Mouse (Mus musculus) left cerebral cortex, postnatal 4 days (tissue): ENCODE results near the gene Errfi1. TPM values are rescaled to one million over a fixed set of nuclear protein-coding genes. Genes with fewer than 3 reads are reported as not detected.
"Not testable (repeated sequence)": the region's sequence is repeated elsewhere in the genome, so short reads cannot be mapped to it uniquely, and the experiment has no call there.

ENCODE experiments used
- DNase-seq: peaks from one replicate; pipeline ENCODE4 v3.0.0-alpha.2; 2022
- intact Hi-C: fragments of 180-260 bp; cut with DNase I; formaldehyde crosslinking; loops from one replicate; pipeline ENCODE4 v1.15.1; 2025
- total RNA-seq, 2 experiments: library from RNA; stranded (reverse); gene quantifications; 2 replicates each; pipeline ENCODE4 v1.2.3; 2021

The Errfi1 gene
- total RNA-seq, 2 experiments from 2014 or later = 18.1 to 18.8 TPM

- intact Hi-C loops = no loop called here
- no peak for DNase-seq
Observed at GRCm38 (mm10) chr4:150872681-150873080, 19.0 kb downstream of the Errfi1 start.

GRCm38 (mm10) chr4:150874416-150874815 is 20.7 kb downstream of the Errfi1 start:
- DNase-seq, intact Hi-C loops: not testable (repeated sequence)

DNA sequence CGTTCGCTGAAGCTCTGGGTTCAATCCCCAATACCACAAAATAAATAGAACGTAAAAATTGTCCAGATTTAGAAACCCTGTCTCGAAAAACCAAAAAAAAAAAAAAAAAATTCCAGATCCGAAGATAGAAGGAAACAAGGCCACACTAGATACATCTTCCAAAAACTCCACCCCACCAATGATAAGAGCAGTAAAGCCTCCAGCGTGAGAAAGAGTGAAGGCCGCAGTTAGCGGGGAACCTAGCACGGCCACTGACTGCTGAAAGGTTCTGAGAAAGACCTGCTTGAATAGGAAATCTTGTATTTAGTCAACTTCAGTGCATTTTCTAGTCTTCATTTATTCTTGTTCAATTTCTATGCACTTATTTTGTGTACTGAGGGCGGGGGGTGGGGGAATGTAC is 21.7 kb downstream of the Errfi1 start:
- intact Hi-C loops = no loop called here
- no peak for DNase-seq

DNA sequence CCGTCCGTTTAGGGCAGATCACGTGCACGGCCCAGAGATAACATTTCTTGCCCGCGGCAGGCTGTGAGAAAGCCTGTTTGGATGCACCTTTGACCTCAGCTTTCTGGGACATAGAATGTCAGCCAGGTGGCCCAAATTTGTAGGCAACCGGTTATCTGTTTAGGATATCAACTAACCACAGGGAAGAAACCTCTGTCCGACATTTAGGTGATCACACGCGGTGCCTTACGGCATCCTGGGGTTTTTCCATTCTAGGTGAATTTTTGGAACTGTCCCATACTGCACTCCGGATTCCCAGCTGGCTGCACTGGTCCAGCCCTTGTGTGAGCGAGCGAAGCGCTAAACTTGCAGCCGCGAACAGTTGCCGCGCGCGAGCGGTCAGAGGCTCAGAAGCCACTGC is 25.9 kb downstream of the Errfi1 start:
- intact Hi-C loops = no loop called here
- DNase-seq = no peak

DNA sequence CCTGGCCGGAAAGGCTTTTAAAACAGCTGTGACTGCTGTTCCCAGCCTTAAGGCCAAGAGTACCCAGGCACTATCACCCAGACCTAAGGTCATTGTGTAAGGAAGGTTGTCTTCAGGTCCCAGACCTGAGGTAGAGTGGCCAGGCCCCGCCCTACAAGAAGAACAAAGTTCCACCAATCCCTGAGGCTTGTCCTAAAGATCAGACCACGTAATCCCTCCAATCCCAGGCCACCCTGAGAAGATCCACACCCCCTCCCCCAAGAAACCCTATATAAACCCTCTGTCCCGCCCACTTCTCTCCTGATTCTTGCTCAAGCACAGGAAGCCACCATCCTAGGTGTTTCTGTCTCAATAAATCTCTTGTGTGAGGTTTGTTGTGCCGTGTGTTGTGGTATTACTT is 26.6 kb downstream of the Errfi1 start:
- intact Hi-C loops = no loop called here
- DNase-seq = no peak

- DNase-seq = no peak
- intact Hi-C loops = no loop called here
Observed at GRCm38 (mm10) chr4:150882632-150883031, 28.9 kb downstream of the Errfi1 start.

GRCm38 (mm10) chr4:150887903-150888302 is 34.2 kb downstream of the Errfi1 start:
- no peak for DNase-seq
- intact Hi-C loops = no loop called here

DNA sequence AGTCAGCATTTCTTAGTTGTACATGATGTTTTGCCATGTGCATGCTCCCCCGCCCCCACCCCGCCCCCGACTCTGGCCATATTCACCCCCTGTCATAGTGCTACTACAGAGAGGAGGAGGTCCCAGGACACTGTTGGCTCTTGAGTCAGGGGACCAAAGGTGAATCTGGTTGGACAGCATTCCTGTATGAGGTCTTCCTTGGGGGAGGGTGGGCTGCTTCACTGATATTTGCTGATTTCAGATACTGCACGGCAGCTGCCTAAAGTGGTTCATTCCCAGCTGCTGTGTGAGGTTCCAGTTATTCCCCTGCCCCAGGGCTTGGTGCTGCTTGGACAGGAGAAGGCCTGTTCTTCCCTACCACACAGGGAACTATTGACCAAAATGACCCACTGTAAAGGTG is 34.8 kb downstream of the Errfi1 start:
- intact Hi-C loops = no loop called here
- DNase-seq = no peak

DNA sequence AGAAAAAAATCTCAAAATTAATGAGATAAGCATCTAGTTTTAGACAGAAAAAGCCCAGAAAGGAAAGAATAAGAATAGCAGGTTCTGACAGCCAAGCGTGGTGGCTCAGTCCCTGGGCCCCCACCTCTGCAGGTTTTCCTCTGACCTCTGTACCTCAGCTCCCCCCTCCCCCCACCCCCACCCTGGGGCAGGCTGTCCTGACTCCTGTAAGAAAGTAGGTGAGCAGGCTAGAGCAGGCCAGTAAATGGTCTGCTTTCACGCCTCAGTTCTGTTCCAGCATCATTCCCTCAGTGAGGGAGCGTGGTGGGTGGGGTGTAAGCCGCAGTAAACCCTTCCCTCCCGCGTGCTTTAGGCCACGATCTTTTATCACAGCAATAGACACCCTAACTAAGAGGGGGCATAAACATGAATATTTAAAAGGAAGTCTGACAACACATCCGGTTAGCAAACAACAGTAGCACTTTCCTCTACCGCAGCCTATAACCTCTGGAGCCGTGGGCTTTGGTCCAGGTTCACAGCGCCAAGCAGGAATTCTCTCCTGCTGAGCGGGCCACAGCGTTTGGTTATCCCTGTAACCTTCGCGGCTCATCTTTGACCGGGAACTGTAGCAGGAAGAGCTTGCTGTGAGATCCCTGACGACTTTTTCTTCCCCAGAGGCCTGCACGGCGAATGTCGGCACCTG is 35.7 kb downstream of the Errfi1 start:
- DNase-seq = no peak
- intact Hi-C loops = no loop called here

GRCm38 (mm10) chr4:150889955-150890315 is 36.2 kb downstream of the Errfi1 start:
- intact Hi-C loops = no loop called here
- DNase-seq = no peak

DNA sequence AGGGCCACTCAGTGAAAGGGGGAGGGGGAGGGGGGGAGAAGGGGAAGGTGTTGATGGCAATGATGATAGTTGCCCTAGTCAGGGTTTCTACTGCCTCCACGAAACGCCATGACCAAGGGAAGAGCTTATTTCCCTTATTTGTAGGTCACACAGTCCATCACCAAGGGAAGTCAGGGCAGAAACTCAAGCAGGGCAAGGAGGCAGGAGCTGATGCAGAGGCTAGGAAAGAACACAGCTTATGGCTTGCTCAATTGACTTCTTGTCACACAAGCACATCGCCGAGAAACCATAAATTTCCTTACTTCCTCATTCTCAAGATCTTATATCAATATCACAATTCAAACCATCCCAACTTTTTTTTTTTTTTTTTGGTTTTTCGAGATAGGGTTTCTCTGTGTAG is 37.6 kb downstream of the Errfi1 start:
- no peak for DNase-seq
- intact Hi-C loops = no loop called here

GRCm38 (mm10) chr4:150894718-150895501 is 41.2 kb downstream of the Errfi1 start:
- intact Hi-C loops = no loop called here

GRCm38 (mm10) chr4:150896896-150897624 is 43.3 kb downstream of the Errfi1 start:
- intact Hi-C loops = no loop called here
- no peak for DNase-seq

More at GRCm38 (mm10) chr4:150894718-150895501, 41.2 kb downstream of the Errfi1 start:
- no peak for DNase-seq

DNA sequence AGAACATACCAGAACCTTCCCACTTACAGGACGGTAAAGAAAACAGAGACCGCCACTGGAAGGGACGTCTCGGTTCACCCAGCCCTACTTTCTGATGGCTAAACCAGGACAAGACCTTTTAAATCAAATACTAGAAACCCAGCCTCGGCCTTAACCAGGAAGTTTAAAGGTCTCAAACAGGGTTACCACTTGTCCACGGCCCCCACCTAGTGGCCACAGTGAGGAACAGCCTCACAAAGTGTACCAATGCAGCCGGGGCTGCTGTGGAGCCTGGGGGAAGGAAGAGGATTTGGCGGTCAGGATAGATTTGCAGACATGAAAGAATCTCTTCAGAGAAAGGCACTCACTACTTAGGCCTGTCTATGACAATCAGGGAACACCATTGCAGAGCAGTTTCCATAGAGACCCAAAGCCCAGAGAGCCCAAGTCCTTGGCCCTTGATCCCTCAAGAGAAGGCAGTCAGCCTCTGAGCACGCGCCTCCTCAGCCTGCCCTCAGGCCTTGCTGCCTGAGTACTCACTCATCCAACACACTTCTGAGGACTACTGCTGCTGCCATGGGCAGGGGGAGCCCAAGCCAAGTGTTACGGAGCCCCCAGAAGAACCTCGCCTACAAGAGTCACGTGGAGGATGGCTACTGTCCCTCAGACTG is 45.1 kb downstream of the Errfi1 start:
- DNase-seq = peak; percentile 59
- intact Hi-C loops = no loop called here

- intact Hi-C loops = no loop called here
- no peak for DNase-seq
Observed at GRCm38 (mm10) chr4:150900486-150900885, 46.8 kb downstream of the Errfi1 start.

DNA sequence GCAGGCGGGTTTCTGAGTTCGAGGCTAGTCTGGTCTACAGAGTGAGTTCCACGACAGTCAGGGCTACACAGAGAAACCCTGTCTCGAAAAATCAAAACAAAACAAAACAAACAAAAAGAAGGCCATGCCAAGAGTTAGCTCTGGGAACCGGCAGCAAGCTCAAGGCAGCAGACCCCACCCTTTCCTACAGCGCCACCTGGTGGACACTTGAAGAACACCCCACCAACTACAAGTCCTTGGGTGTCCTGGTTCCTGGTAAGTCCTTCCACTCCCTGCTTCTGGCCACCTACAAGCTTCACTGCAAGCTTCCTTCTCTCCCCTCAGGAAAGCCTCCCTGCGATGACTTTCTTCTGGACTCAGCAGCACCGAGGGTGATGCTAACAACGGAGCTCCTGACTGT is 47.9 kb downstream of the Errfi1 start:
- intact Hi-C loops = loop anchor here (2.0 kb wide), 1 partner anchor 245 kb away; no protein-coding TSS in a partner anchor
- DNase-seq = peak; percentile 76

DNA sequence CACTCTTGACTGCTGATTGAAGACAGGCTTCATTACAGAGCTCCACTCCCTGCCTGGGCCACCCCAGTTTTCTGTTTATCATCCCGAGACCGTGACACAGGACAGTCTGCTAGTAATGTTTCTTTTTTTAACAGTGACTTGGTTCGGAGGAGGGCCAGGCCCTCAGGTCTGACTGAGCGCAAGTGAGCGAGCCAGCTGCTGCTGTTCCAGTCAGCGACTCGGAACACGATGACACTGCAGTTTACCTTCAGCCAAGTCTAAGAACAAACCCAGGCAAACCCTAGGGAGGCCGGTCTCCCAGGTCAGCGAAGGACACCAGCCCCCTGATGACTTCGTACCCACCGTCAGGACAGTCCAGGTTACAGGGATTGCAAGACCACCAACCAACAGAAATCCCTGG is 48.3 kb downstream of the Errfi1 start:
- no peak for DNase-seq
- intact Hi-C loops = loop anchor here (2.0 kb wide), 1 partner anchor 245 kb away; no protein-coding TSS in a partner anchor

- intact Hi-C loops = loop anchor here (2.0 kb wide), 1 partner anchor 246 kb away; no protein-coding TSS in a partner anchor
- DNase-seq = no peak
Observed at GRCm38 (mm10) chr4:150903091-150903742, 49.5 kb downstream of the Errfi1 start.

- no peak for DNase-seq
- intact Hi-C loops = no loop called here
Observed at GRCm38 (mm10) chr4:150907099-150907498, 53.4 kb downstream of the Errfi1 start.

DNA sequence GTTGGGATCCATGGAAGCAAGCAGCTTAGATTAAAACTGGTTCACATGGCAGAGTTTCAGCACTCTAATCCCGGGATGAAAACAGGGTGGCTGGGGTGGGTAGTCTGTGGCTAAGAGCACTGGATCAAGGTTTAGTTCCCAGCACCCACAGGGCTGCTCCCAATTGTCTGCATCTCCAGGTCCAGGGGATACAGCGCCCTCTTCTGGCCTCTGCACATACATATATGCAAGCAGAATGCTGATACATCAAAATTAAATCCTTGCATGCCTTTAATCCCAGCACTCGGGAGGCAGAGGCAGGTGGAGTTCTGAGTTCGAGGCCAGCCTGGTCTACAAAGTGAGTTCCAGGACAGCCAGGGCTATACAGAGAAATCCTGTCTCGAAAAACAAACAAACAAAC is 54.8 kb downstream of the Errfi1 start:
- intact Hi-C loops, DNase-seq: not testable (repeated sequence)
